ENCODE assay signal across 23 mouse cellular contexts in the genomic region with DNA sequence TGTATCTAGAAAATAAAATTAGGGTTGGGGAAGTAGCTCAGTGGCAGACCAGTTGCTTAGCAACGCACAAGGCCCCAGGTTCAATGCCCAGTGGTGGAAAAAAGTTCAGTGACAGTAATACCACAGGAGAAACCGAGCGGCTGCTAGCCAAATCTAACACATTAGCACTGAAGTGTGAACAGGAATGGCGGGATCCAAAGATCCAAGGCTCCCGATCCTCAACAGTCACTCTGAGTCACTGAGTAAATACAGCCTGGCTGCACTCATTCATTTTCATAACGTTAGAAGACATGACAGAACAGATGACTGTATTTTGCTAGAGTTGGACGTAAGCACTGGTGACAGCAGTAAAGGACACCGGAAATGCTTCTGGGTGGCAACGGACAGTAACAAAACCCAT. TPM values are rescaled to one million over a fixed set of nuclear protein-coding genes. Genes with fewer than 3 reads are reported as not detected.
DNase-seq lines count a peak whose midpoint lies in the region; ATAC-seq and TF ChIP-seq lines count a peak whose summit lies in the region.
"Had no signal": no experiment of that assay in that cellular context is flagged by ENCODE, and none has a peak within 500 bp of the region (broad histone marks: within the 10 kb centered on the region; RNA-seq: fewer than 3 reads in every experiment).

No protein-coding gene starts in this region.

- peaks cover 40% of the 10 kb centered on the region for H3K4me1 ChIP-seq in liver, embryonic 13.5 days (replicated peaks)
- peaks cover 18% of the 10 kb centered on the region; the same call in 1 of the 2 replicates for H3K4me1 ChIP-seq in liver, postnatal 0 days (ENCODE audit: insufficient read depth)
- peaks cover 17% of the 10 kb centered on the region for H3K4me1 ChIP-seq in stomach, embryonic 16.5 days (ENCODE audit: control insufficient read depth, insufficient read depth, low read length)

- H3K4me2 ChIP-seq in liver, embryonic 13.5 days, result peak overlapping the region; percentile 74; the same call in 1 of the 2 replicates
- no peak overlapping the region for H3K4me2 ChIP-seq in liver, postnatal 0 days (ENCODE audit: low read depth, low read length)
- H3K4me2 ChIP-seq in stomach, embryonic 16.5 days (ENCODE audit: low read depth, low read length), result 0 out of 2 replicates have a peak overlapping the region, but pooled peaks have one; percentile 79

- 86% methylated on average over 9 of the region's 9 CpGs for WGBS in liver, embryonic 13.5 days (ENCODE audit: insufficient replicate concordance)
- WGBS in liver, postnatal 0 days (ENCODE audit: insufficient replicate concordance), result 84% methylated on average over 9 of the region's 9 CpGs
- 77% methylated on average over 9 of the region's 9 CpGs for WGBS in stomach, embryonic 16.5 days

- no peaks in the 10 kb centered on the region for H3K27me3 ChIP-seq in liver, embryonic 13.5 days
- H3K27me3 ChIP-seq in liver, postnatal 0 days (ENCODE audit: insufficient read depth, low read length), result no peaks in the 10 kb centered on the region
- H3K27me3 ChIP-seq in stomach, embryonic 16.5 days (ENCODE audit: control insufficient read depth, insufficient read depth, low read length), result no peaks in the 10 kb centered on the region
- H3K27me3 ChIP-seq: heart, embryonic 15.5 days; neural tube, embryonic 15.5 days had no signal

- no peak for TF ChIP-seq CTCF in liver, postnatal 0 days (IDR thresholded peaks at IDR 0.05; ENCODE audit: low read depth)

- H3K4me3 ChIP-seq in liver, embryonic 13.5 days (replicated peaks), result no peak overlapping the region
- H3K4me3 ChIP-seq in liver, postnatal 0 days (ENCODE audit: low read depth, low read length), result no peak overlapping the region
- H3K4me3 ChIP-seq in stomach, embryonic 16.5 days (replicated peaks; ENCODE audit: low read length), result no peak overlapping the region

- ATAC-seq in liver, embryonic 13.5 days (ENCODE audit: low read depth), result no peak
- ATAC-seq in liver, postnatal 0 days, result no peak
- ATAC-seq in stomach, embryonic 16.5 days (ENCODE audit: insufficient read depth, low FRiP score), result no peak
- ATAC-seq in erythroid progenitor cell, adult 5-6 weeks (replicated peaks; ENCODE audit: low FRiP score, poor library complexity, severe bottlenecking), result no peak
- ATAC-seq: midbrain, embryonic 16.5 days had no signal

- peaks cover 43% of the 10 kb centered on the region for H3K36me3 ChIP-seq in liver, embryonic 13.5 days
- peaks cover 19% of the 10 kb centered on the region for H3K36me3 ChIP-seq in liver, postnatal 0 days (replicated peaks; ENCODE audit: insufficient read depth, low read length)
- no peaks in the 10 kb centered on the region for H3K36me3 ChIP-seq in stomach, embryonic 16.5 days (ENCODE audit: control insufficient read depth, insufficient read depth, low read length)

- no peak overlapping the region for H3K9ac ChIP-seq in liver, embryonic 13.5 days
- no peak overlapping the region for H3K9ac ChIP-seq in liver, postnatal 0 days (replicated peaks)
- no peak overlapping the region for H3K9ac ChIP-seq in stomach, embryonic 16.5 days (ENCODE audit: low read length)
- H3K9ac ChIP-seq: heart, embryonic 15.5 days; hindbrain, embryonic 14.5 days; neural tube, embryonic 15.5 days had no signal

- peak; percentile 14 for DNase-seq in adrenal gland, adult 2 months
- no peak for DNase-seq in adrenal gland, postnatal 25 days
- no peak for DNase-seq in liver, embryonic 13.5 days
- no peak for DNase-seq in liver, postnatal 0 days
- peak; percentile 39 for DNase-seq in MN1 (ENCODE audit: low spot score)
- DNase-seq in kidney, adult 11 months, result no peak
- DNase-seq: cerebellum, adult 11-12 months; cerebellum, postnatal 14 days; gastrocnemius, adult 2 months; heart, postnatal 4 days; kidney, postnatal 10 days; left cerebral cortex, postnatal 4 days; lung, postnatal 4 days; right cerebral cortex, postnatal 14 days; thymus, postnatal 25 days had no signal

- no peak for TF ChIP-seq EP300 in liver, postnatal 0 days (IDR thresholded peaks at IDR 0.05; ENCODE audit: low read depth)

- H3K27ac ChIP-seq in liver, embryonic 13.5 days, result no peak overlapping the region
- no peak overlapping the region; the same call in 1 of the 2 replicates for H3K27ac ChIP-seq in liver, postnatal 0 days (ENCODE audit: low read depth)
- no peak overlapping the region for H3K27ac ChIP-seq in stomach, embryonic 16.5 days (ENCODE audit: low read length)
- H3K27ac ChIP-seq: gastrocnemius, adult 2 months; heart, embryonic 15.5 days; hindbrain, embryonic 14.5 days; liver, embryonic 14.5 days; neural tube, embryonic 15.5 days had no signal

- no peaks in the 10 kb centered on the region for H3K9me3 ChIP-seq in liver, embryonic 13.5 days (replicated peaks)
- no peaks in the 10 kb centered on the region for H3K9me3 ChIP-seq in liver, postnatal 0 days (ENCODE audit: low read length)
- H3K9me3 ChIP-seq in stomach, embryonic 16.5 days (replicated peaks; ENCODE audit: control insufficient read depth, low read length), result no peaks in the 10 kb centered on the region
- H3K9me3 ChIP-seq: G1E; heart, embryonic 15.5 days; neural tube, embryonic 15.5 days had no signal

RNA-seq across cellular contexts. Expression of gene Ecd, which starts 2.0 kb away (rescaled TPM):
- 10 to 100 TPM; 41.4 to 43.6 TPM for total RNA-seq in adrenal gland, adult 2 months (2021)
- polyA plus RNA-seq in adrenal gland, adult 2 months (2012; rRNA removed), result 10.3 and 14.9 TPM in 2 replicates
- total RNA-seq in adrenal gland, postnatal 25 days (2021), result 40.3 TPM in 2 replicates
- 35.6 and 39.2 TPM in 2 replicates for polyA plus RNA-seq in liver, embryonic 13.5 days (2015; fragmentation: Nextera tagmentation; extraction: Ambion mirVana)
- polyA plus RNA-seq in liver, postnatal 0 days (2015; fragmentation: Nextera tagmentation; extraction: Ambion mirVana), result 19.8 and 23.0 TPM in 2 replicates
- polyA plus RNA-seq in stomach, embryonic 16.5 days (2015; fragmentation: Nextera tagmentation; extraction: Ambion mirVana), result 44.1 and 46.2 TPM in 2 replicates
- total RNA-seq in erythroid progenitor cell, adult 5-6 weeks (2015; ENCODE audit: low replicate concordance), result 13.7 and 15.1 TPM in 2 replicates
- 13.1 and 23.3 TPM in 2 replicates for total RNA-seq in erythroid progenitor cell, adult 5-6 weeks (2017; ENCODE audit: low replicate concordance)

RNA-seq across cellular contexts. Expression of gene Fam149b, which starts 2.1 kb away (rescaled TPM):
- 10 to 100 TPM; 40.2 to 41.6 TPM for total RNA-seq in adrenal gland, adult 2 months (2021)
- 14.9 and 15.2 TPM in 2 replicates for polyA plus RNA-seq in adrenal gland, adult 2 months (2012; rRNA removed)
- 40.0 and 44.5 TPM in 2 replicates for total RNA-seq in adrenal gland, postnatal 25 days (2021)
- polyA plus RNA-seq in liver, embryonic 13.5 days (2015; fragmentation: Nextera tagmentation; extraction: Ambion mirVana), result 8.2 and 8.4 TPM in 2 replicates
- 5.4 and 5.7 TPM in 2 replicates for polyA plus RNA-seq in liver, postnatal 0 days (2015; fragmentation: Nextera tagmentation; extraction: Ambion mirVana)
- polyA plus RNA-seq in stomach, embryonic 16.5 days (2015; fragmentation: Nextera tagmentation; extraction: Ambion mirVana), result 28.5 and 29.5 TPM in 2 replicates
- total RNA-seq in erythroid progenitor cell, adult 5-6 weeks (2015; ENCODE audit: low replicate concordance), result 13.4 and 27.4 TPM in 2 replicates
- 17.8 and 24.6 TPM in 2 replicates for total RNA-seq in erythroid progenitor cell, adult 5-6 weeks (2017; ENCODE audit: low replicate concordance)

RNA-seq across cellular contexts. Expression of gene Dnajc9, which starts 42.8 kb away (rescaled TPM):
- total RNA-seq in adrenal gland, adult 2 months (2021), result 10 to 100 TPM; 28.8 to 33.6 TPM
- 36.4 and 40.3 TPM in 2 replicates for polyA plus RNA-seq in adrenal gland, adult 2 months (2012; rRNA removed)
- 35.2 and 39.1 TPM in 2 replicates for total RNA-seq in adrenal gland, postnatal 25 days (2021)
- 133 and 148 TPM in 2 replicates for polyA plus RNA-seq in liver, embryonic 13.5 days (2015; fragmentation: Nextera tagmentation; extraction: Ambion mirVana)
- 54.9 and 56.4 TPM in 2 replicates for polyA plus RNA-seq in liver, postnatal 0 days (2015; fragmentation: Nextera tagmentation; extraction: Ambion mirVana)
- polyA plus RNA-seq in stomach, embryonic 16.5 days (2015; fragmentation: Nextera tagmentation; extraction: Ambion mirVana), result 118 and 119 TPM in 2 replicates
- 86.9 and 96.0 TPM in 2 replicates for total RNA-seq in erythroid progenitor cell, adult 5-6 weeks (2015; ENCODE audit: low replicate concordance)
- total RNA-seq in erythroid progenitor cell, adult 5-6 weeks (2017; ENCODE audit: low replicate concordance), result 210 and 262 TPM in 2 replicates

RNA-seq across cellular contexts. Expression of gene Mrps16, which starts 47.5 kb away (rescaled TPM):
- total RNA-seq in adrenal gland, adult 2 months (2021), result 10 to 100 TPM; 56.4 to 81.3 TPM
- polyA plus RNA-seq in adrenal gland, adult 2 months (2012; rRNA removed), result 58.8 and 64.4 TPM in 2 replicates
- total RNA-seq in adrenal gland, postnatal 25 days (2021), result 51.0 and 53.3 TPM in 2 replicates
- polyA plus RNA-seq in liver, embryonic 13.5 days (2015; fragmentation: Nextera tagmentation; extraction: Ambion mirVana), result 71.5 and 73.0 TPM in 2 replicates
- polyA plus RNA-seq in liver, postnatal 0 days (2015; fragmentation: Nextera tagmentation; extraction: Ambion mirVana), result 47.3 and 49.9 TPM in 2 replicates
- polyA plus RNA-seq in stomach, embryonic 16.5 days (2015; fragmentation: Nextera tagmentation; extraction: Ambion mirVana), result 80.0 and 85.7 TPM in 2 replicates
- 9.2 and 20.2 TPM in 2 replicates for total RNA-seq in erythroid progenitor cell, adult 5-6 weeks (2015; ENCODE audit: low replicate concordance)
- 6.9 and 15.9 TPM in 2 replicates for total RNA-seq in erythroid progenitor cell, adult 5-6 weeks (2017; ENCODE audit: low replicate concordance)

RNA-seq across cellular contexts. Expression of gene Nudt13, which starts 51.4 kb away (rescaled TPM):
- total RNA-seq in adrenal gland, adult 2 months (2021), result 10 to 100 TPM; 45.7 to 55.2 TPM
- 22.3 and 23.2 TPM in 2 replicates for polyA plus RNA-seq in adrenal gland, adult 2 months (2012; rRNA removed)
- 41.4 and 59.6 TPM in 2 replicates for total RNA-seq in adrenal gland, postnatal 25 days (2021)
- polyA plus RNA-seq in liver, embryonic 13.5 days (2015; fragmentation: Nextera tagmentation; extraction: Ambion mirVana), result 6.3 and 7.4 TPM in 2 replicates
- polyA plus RNA-seq in liver, postnatal 0 days (2015; fragmentation: Nextera tagmentation; extraction: Ambion mirVana), result 3.8 and 5.5 TPM in 2 replicates
- polyA plus RNA-seq in stomach, embryonic 16.5 days (2015; fragmentation: Nextera tagmentation; extraction: Ambion mirVana), result 13.9 and 14.9 TPM in 2 replicates
- 1.8 and 5.0 TPM in 2 replicates for total RNA-seq in erythroid progenitor cell, adult 5-6 weeks (2015; ENCODE audit: low replicate concordance)
- total RNA-seq in erythroid progenitor cell, adult 5-6 weeks (2017; ENCODE audit: low replicate concordance), result 3.9 and 15.0 TPM in 2 replicates

Comparison
In these comparisons a context has a peak if more than half of its experiments do, and no peak if none do; other contexts are left out.
1. DNase-seq: peak in adrenal gland, adult 2 months (single experiment) and MN1 (single experiment); none in adrenal gland, postnatal 25 days (single experiment), liver, embryonic 13.5 days (single experiment), liver, postnatal 0 days (single experiment) and kidney, adult 11 months (single experiment).